Mouse (Mus musculus): Measurements from ENCODE around the gene Smpd1.
A peak's percentile ranks its signal among the peaks of the same experiment; 100 is the strongest.

The Smpd1 gene

DNA sequence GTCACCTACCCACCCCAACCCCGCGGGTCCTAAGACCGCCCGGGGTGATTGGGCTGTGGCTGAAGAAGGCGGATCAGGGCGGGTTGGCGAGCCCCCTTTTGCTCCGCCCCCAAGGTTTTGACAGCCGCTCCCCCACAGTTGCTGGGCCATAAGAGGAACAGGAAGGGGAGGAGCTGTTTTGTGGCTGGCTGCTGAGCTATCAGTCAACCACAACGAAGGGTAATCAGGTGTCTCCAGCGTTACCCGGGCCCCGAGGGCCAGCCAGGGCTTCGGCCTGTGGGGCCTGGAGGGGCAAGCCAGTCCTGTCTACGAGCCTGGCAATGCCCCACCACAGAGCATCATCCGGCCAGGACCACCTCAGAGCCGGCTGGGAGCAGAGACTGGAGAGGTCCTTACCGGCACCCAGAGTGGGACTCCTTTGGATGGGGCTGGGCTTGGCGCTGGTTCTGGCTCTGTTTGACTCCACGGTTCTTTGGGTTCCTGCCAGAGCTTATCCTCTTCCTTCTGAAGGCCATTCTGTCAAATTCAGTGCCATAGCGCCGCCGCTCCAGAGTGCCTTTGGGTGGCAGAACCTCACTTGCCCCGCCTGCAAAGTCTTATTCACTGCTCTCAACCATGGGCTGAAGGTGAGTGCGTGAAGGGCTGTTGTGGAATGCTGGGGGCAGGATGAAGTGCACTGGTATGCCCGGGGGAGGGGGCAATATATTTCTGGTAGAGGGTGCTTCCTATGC, at the start of gene Smpd1:
Gene Smpd1 (plus strand): TSS at position 149 of the 731 bp plus-strand sequence.
- peak; percentile 90 for DNase-seq (ENCODE audit: extremely low read depth, low read depth)

DNA sequence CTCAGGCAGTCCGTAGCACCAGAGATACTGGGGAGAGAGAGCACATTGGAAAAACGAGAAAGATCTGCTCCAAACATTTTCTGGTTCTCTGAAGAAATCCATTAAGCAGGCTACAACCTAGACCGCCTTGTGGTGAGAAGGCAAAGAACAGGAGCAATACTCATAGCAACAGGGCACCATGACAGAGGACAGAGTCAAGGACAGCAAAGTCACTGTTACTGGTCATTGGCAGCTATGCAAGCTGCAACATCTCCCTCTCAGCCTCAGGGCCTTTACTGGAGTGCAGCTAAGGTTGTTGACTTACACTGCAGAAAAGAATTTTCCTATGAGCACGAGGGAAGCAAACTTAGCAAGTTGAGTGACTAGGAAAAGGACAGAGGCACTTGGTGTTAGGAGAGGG, 46.9 kb upstream of the Smpd1 start:
- no peak for DNase-seq (ENCODE audit: extremely low read depth, low read depth)

DNA sequence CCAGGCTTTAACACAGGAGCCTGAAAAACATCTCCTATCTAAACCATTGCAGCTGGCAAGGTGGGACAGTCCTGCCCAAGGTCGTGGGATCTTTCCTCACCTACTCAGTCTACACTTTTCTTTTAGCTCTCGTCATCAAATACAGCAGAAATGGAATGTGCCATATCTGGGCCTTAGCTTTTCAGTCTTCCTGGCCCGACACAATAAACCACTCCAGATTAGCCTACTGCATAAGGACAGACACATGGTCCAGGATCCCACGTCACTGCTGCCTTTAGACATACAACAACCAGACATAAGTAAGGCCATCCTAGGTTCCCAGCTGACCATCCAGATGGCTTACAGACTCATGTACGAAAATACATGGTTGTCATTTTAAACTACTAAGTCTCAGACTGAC, 44.0 kb upstream of the Smpd1 start:
- no peak for DNase-seq (ENCODE audit: extremely low read depth, low read depth)

DNA sequence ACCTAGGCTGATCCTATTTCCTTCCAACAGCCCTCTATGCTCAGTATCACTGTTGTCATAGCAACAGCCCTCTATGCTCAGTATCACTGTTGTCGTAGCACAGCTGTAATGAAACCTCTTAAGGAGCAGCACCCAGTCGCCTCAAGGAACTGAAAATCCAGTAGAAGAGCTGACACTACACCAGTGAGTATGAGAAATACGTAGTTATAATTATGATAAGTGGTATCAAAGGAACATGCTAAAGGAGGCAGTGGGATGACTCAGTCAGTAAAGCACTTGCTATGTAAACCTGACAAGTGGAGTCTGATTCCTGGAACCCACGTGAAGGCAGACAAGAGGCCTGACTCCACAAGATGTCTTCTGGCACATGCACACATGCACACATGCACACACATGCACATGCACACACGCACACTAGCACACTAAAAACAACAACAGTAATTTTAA, 40.3 kb upstream of the Smpd1 start:
- no peak for DNase-seq (ENCODE audit: extremely low read depth, low read depth)

DNA sequence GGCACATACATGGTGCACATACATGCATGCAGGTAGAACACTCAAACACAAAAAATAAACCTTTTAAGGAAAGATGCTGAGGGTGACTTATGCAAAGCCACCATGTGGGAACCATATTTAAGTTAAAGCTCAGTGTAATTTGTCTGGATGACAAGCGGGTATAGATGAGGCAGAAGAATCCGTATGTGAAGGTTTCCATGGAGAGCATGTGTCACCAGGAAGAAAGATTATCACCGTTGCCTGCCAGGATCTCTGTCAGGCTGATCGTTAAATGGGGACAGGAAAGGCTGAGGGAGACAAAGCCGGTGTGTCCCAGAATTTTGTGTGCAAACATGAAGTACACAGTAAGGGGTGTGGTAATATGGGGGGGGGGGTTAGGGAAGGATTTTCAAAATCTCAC, 39.6 kb upstream of the Smpd1 start:
- no peak for DNase-seq (ENCODE audit: extremely low read depth, low read depth)

DNA sequence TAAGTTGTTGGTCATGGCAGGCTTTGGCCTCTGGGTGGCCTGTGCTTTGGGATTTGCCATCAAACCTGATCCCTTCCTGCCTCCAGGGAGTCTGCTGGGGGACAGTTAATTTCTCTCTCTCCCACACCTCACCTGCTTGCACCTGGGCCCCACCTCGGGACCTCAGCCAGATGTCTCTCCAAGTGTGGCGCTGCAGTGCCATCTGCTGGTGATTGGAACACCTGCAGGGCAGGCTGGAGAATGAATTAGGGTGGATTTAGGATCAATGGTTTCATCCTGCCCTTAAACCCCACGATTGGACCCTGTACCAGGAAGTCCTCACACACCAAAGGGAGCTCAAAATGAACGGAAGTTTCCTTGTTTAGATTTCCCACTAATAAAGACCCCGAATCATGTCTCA, 39.0 kb upstream of the Smpd1 start:
- DNase-seq (ENCODE audit: extremely low read depth, low read depth), result no peak

DNA sequence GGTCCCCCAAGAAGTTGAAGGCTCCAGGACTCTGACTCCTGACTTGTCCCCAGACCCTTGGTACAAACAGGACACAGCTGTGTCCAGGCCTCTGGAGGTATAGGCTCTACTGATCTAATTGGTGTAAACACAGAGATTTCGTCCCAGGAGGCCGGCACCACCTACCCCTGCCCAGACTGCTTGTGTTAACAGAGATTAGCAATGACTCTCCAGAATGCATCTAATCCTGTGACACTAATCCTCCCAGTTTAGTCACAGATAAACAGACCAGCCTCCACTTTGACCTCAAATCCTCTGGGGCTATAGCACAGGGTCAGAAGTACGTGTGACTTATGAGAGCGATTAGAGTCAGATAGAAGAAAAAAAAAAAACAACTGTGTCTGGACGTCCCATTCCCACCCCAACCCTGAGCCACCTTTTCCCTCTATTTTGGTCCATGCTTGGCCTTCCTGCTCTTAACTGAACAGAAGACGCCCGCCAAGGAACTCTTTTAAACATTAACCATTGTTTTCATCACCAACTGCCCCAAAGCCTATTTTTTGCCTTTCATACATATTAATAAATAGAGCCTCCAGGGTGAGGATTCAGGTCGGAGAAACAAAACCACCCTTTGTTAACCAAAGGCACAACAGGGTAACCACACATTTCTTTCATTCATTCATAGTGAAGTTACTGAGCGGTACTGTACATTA, 37.3 kb upstream of the Smpd1 start:
- DNase-seq (ENCODE audit: extremely low read depth, low read depth), result no peak

DNA sequence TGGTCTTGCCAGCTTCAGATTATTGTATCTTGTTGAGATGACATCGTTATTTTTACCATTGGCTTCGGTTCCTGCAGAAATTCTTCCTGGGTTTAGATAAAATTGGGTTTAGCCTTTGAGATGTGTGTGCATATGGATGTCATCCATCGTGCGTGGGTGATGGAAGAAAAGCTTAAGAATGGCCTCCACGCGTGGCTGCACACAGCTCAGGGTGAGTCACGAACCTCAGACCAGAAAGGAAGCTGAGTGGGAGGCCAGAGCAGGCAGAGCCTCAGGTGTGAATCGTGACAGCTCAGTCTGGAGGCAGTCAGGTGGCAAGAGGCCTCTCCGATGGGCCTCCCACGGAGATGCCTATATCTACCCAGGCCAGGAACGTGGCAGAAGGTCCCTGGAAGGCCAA, 34.8 kb upstream of the Smpd1 start:
- DNase-seq (ENCODE audit: extremely low read depth, low read depth), result no peak

DNA sequence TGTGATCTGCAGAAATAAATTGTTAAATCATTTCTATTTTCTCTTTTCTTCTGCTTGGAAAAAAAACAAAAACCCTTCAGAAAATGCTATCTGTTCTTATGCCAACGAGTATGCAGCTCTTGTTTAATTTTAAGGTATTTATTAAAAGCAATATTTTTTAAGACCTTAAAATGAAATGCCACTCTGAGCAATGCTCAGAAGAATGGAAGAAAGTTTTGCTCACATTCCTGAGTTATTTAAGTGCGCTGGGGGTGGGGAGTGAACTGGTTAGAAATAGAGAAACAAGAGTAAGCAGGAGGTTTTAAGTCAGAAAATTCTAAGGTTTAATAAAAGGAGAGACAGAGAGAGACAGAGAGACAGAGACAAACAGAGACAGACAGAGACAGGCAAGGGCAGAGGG, 34.4 kb upstream of the Smpd1 start:
- DNase-seq (ENCODE audit: extremely low read depth, low read depth), result no peak

DNA sequence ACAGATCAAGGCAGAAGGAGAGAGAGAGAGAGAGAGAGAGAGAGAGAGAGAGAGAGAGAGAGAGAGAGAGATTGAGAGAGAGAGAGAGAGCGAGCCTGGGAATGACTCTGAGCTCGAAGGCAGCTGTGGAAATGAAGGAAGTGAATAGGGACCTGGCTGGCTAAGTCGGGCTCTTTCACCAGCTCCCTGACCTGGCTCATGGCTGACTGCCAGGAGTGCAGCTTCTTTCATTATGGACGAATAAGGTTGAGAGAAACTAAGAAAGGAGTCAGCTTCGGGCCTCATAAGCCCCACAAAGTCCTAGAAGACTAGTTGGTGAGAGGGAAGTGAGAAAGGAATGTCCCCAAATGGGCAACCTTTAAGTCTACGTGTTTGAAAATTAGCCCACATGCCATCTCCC, 34.0 kb upstream of the Smpd1 start:
- DNase-seq (ENCODE audit: extremely low read depth, low read depth), result no peak

DNA sequence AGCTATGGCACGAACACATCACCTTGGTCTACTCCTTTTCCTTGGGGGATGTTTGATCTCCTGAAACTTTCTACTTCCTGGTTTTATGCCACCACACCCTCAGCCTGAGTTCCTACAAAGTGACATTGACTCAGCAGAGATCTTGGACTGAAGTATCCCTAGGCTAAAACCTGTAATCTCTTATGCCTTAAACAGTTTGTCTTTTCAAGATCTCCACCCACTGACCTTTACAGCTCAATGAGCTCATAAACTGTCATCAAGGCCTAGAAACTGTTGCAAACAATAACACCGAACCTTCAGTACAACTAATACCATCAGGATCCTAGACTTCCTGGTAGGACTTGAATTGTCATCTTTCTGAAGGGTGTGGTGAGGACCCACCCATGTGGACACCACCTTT, 29.9 kb upstream of the Smpd1 start:
- DNase-seq (ENCODE audit: extremely low read depth, low read depth), result no peak

DNA sequence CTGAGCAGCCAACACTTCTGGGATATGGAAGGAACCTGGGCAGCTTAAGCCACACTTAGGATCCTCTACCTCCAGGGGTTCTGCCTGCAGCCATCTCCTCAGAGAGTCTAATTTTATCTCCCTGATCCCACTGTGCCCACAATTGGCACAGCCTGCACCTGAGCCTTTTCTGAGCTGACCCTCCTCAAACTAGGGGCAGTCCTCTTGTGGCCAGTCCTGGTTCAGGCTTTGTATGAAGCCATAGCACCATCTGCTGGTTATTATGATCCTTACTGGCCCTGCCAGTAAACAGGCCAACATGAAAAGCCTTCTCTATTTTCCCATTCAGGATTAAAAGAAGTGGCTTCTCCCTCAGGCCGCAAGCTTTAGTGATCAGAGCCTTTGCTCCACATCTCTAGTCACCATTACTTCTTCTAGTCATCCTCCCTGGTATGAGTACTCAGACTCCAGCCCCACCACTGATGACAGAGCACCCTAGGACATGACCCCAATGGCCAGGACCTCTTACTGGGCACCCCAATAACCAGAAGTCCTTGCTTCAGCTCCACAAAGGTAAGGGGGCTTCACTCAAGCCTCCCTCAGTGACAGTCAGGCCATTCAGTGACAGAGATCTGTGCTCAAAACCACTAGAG, 26.7 kb upstream of the Smpd1 start:
- no peak for DNase-seq (ENCODE audit: extremely low read depth, low read depth)

DNA sequence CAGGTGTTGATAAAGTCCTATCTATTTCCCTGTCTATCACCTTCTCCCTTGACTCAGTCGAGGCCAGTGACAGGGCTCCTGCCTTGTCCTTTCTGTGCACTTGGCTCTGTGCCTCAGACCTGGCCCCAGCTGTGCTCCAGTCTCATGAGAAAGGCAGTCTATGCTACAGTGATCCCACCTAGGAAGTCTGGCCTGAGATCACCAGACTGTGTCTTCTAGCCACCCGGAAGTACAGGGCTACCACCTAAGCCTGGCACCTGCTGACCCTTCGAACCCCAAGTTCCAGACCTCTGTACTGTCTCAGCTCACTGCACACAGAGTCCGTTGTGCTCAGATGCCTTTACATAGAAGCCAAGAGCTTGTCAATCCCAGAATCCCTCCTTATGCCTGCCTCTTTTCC, 26.1 kb upstream of the Smpd1 start:
- DNase-seq (ENCODE audit: extremely low read depth, low read depth), result no peak

DNA sequence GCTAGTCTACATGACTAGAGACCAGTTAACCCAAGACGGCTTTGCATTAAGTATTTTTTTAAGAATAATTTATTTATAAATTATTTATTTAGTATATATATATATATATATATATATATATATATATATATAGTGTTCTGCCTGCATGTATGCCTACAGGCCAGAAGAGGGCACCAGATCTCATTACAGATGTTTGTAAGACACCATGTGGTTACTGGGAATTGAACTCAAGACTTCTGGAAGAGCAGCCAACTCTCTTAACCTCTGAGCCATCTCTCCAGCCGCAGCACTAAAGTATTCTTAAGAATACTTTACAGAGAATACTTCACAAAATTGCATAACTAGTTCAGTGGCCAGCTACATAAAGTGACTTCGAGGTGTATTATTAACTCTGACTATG, 20.0 kb upstream of the Smpd1 start:
- no peak for DNase-seq (ENCODE audit: extremely low read depth, low read depth)

DNA sequence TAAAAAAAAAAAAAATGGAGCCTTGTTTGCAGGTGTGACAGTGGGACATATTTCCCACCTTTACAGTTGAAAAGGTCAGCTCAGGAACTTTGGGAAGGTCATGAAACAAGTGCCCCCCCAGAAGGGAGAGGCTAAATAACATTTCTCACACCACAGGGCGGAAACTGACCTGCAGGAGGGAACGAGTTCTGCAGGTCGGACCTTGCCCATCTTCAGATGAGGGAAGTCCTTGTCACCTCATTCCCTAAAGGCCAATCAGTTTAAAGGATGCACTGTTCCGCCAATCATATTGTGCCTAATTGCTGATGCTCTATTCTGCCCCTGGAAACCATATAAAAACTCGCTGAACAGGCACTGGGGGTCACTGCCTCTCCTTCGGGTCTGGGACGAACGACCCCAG, 8.2 kb upstream of the Smpd1 start:
- DNase-seq (ENCODE audit: extremely low read depth, low read depth), result no peak

DNA sequence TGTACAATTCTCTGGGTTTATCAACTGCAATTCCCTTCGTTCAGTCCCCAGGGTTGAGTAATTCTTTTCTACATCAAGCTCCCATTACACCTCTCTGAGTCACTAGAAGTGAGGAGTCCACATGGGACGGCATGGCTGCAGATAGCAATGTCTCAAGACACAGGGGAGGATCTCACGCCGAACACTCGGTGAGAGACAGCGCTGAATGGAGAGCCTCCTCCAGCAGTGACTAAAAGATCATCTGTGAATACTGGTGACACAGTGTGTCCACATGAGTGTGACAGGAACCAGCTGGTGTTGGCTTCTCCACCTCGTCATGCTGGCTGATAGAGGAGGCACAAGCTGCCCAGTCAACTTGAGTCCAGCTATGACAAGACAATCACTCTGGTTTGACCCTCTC, 6.2 kb upstream of the Smpd1 start:
- no peak for DNase-seq (ENCODE audit: extremely low read depth, low read depth)

DNA sequence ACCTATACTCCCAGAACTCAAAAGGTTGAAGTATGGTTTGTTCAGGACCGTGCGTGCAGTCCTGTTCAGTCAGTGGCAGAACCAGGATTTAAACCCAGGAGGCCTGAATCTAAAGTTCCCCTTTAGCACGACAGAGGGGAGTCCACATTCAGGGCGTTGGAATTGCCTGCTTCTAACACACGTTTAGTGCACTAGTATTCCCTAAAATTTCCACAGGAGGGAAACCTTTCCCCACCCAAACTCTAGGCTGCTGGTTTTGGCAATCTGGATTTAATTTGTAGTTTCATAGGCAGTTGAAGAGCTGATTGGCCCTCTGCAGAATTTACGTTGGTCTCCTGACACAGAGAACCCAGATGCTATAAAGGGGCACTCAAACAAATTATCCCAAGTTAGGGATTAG, 5.1 kb upstream of the Smpd1 start:
- no peak for DNase-seq (ENCODE audit: extremely low read depth, low read depth)

DNA sequence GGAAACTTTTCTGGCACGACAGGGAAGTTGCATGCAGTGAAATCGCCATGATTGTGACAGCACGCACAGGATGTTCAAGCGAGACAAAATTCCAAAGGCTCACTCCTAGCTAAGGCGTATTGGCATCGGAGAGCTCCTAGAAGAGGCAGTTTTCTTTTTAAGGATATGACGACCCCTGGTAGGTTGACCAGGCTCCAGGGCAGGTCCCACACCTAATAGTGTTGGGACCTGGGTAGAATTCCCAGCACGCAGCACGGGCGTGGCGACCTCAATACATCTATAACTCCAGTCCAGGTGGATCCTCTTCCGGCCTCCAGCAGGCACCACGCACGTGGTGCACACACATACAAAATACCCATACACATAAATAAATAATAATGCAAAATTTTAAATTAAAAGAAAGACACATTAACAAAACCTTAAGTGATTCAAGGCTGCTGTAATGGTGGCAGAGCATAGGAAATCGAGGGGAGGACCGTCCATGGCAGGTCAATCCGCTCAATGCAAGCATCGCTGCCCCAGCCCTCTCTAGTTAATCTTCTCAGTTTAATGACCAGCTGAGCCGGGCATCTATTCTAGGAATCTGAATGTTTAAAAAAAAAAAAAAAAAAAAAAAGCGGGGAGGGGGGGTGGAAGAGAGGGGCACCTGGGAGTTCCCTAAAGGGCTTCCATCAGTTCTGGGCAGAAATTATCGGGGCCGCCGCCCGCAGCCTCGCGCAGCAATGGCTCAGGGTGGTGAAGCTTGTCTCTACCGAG, 526 bp upstream of the Smpd1 start:
- no peak for DNase-seq (ENCODE audit: extremely low read depth, low read depth)

DNA sequence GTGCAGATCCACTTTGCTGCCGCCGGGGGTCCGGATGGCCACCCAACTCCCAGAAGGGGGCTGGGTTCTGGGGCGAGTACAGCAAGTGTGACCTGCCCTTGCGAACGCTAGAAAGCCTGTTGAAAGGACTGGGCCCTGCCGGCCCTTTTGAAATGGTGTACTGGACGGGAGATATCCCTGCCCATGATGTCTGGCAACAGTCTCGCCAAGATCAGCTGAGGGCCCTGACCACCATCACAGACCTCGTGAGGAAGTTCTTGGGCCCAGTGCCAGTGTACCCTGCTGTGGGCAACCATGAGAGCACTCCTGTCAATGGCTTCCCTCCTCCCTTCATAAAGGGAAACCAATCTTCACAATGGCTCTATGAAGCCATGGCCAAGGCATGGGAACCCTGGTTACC, 1.4 kb downstream of the Smpd1 start:
- DNase-seq (ENCODE audit: extremely low read depth, low read depth), result no peak

DNA sequence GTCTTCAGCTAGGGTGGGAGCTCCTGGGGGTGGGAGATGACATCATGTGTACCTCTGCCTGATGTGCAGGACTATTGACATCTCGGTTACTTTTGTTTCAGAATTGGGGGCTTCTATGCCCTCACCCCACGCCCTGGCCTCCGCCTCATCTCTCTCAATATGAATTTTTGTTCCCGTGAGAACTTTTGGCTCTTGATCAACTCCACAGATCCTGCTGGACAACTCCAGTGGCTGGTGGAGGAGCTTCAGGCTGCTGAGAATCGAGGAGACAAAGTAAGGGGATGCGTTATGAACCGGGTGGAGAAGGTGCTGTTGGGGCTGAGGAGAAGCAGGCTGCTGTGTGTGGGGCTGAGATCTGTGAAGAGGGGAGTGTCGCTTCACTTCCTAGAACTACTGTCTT, 2.2 kb downstream of the Smpd1 start:
- DNase-seq (ENCODE audit: extremely low read depth, low read depth), result no peak

DNA sequence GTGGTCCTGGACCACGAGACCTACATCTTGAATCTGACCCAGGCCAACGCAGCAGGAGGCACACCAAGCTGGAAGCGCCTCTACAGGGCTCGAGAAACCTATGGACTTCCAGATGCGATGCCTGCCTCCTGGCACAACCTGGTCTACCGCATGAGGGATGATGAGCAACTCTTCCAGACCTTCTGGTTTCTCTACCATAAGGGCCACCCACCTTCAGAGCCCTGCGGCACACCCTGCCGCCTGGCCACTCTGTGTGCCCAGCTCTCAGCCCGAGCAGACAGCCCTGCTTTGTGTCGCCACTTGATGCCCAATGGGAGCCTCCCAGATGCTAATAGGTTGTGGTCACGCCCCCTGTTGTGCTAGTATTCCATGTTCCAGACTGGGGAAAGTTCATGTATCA, 3.5 kb downstream of the Smpd1 start:
- DNase-seq (ENCODE audit: extremely low read depth, low read depth), result no peak

DNA sequence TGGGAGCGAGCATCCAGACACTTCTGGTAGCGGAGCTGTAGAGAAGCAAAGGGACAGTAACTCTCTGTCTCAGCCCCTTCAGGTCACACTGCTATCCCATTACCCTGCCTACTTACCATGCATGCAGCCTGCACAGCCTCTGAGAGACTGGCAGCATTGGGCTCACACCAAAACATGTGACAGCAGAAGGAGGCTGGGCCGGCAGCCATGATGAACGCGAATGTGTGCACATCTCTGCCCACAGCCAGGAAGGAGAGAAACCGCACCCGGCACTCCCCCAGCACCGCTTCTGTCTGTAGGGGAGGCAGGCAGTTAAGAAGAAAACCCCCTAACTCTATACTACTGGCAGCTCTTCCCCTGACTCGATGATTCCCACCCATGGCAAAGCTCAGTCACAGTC, 4.9 kb downstream of the Smpd1 start:
- no peak for DNase-seq (ENCODE audit: extremely low read depth, low read depth)
